Mouse (Mus musculus) neural tube, embryonic 12.5 days (tissue): ENCODE results near the gene Cdc5l. TPM values are rescaled to one million over a fixed set of nuclear protein-coding genes. Genes with fewer than 3 reads are reported as not detected.
A peak's percentile ranks its signal among the peaks of the same experiment; 100 is the strongest.
"Not testable (repeated sequence)": the region's sequence is repeated elsewhere in the genome, so short reads cannot be mapped to it uniquely, and the experiment has no call there.

ENCODE experiments used
- ATAC-seq: fragments of 200-750 bp; cut with Nextera tagmentation; 2 replicates; pipeline ENCODE4 v1.8.0; 2017; ENCODE audit warnings: low read depth, mild to moderate bottlenecking, moderate TSS enrichment, moderate library complexity; ENCODE audit not compliant: low FRiP score
- H3K27ac ChIP-seq: fragments of 300-500 bp; sonication (generic); 2 replicates; pipeline ENCODE4 v1.5.1; 2016
- H3K27me3 ChIP-seq: fragments of 300-500 bp; sonication (generic); replicated peaks from 2 replicates; pipeline ENCODE4 v1.6.1; 2016; ENCODE audit warnings: mild to moderate bottlenecking
- H3K36me3 ChIP-seq: fragments of 300-500 bp; sonication (generic); 2 replicates; pipeline ENCODE4 v1.6.1; 2016; ENCODE audit warnings: mild to moderate bottlenecking
- H3K4me1 ChIP-seq: fragments of 300-500 bp; sonication (generic); 2 replicates; pipeline ENCODE4 v1.6.1; 2016
- H3K4me2 ChIP-seq: fragments of 300-500 bp; sonication (generic); replicated peaks from 2 replicates; pipeline ENCODE4 v1.6.1; 2016; ENCODE audit warnings: mild to moderate bottlenecking
- H3K4me3 ChIP-seq: fragments of 300-500 bp; sonication (generic); 2 replicates; pipeline ENCODE4 v1.5.1; 2016
- H3K9ac ChIP-seq: fragments of 300-500 bp; sonication (generic); 2 replicates; pipeline ENCODE4 v1.6.1; 2016; ENCODE audit warnings: mild to moderate bottlenecking
- H3K9me3 ChIP-seq: fragments of 300-500 bp; sonication (generic); 2 replicates; pipeline ENCODE4 v1.6.1; 2016; ENCODE audit warnings: mild to moderate bottlenecking
- WGBS: fragments of 180-500 bp; shearing (Covaris S2); methylation state at CpG from one replicate; pipeline ENCODE4 v1.1.7; 2016; 5-methylcytosine and 5-hydroxymethylcytosine counted together
- polyA plus RNA-seq: library from polyadenylated mRNA; unstranded; fragments of >200 nt; fragmentation: Nextera tagmentation; extraction: Ambion mirVana; gene quantifications from 2 replicates; pipeline ENCODE4 v1.2.1, GENCODE M21; 2016

The Cdc5l gene
- polyA plus RNA-seq, 1 experiment from 2014 or later = 71.8 TPM

DNA sequence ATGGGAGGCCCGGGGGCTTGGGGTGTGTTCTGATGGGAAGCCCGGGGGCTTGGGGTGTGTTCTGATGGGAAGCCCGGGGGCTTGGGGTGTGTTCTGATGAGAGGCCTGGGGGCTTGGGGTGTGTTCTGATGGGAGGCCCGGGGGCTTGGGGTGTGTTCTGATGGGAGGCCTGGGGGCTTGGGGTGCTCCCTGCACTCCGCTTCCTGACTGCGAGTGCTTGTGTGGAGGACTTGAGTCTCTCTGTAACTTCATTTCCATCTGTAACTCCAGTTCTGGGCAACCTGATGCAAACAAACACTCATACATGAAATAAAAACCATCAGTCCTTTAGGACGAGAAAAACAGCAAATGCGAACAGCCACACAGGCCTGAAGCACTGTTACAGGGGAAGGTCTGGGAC is 25.5 kb upstream of the Cdc5l start:
- no peak for ATAC-seq
- Histone ChIP-seq H3K4me1 (peaks cover 11% of the 10 kb centered on the region), H3K4me2 (no peak overlapping the region), H3K9me3 (no peaks in the 10 kb centered on the region), H3K36me3 (no peaks in the 10 kb centered on the region), H3K9ac (no peak overlapping the region), H3K27me3 (no peaks in the 10 kb centered on the region), H3K27ac (no peak overlapping the region), H3K4me3 (no peak overlapping the region)
- WGBS = 92% methylated on average over 8 of the region's 8 CpGs

DNA sequence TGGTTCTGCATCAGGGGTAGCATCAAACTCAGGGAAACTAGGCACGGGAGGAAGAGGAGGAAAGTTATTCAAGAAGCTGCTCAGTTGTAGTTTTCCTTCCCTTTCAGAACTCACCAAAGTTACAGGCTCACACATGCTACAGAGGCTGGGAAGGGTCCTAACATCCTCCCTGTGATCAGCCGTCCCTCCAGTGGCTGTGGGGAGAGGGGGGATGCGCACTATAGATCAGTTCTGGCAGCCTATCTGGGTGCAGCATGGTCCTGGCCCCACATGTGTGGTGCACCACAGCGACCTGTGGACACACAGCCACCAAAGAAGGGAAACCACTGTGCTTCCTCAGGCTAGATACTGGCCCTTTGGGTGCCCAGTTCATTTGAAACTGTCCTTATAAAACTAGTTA is 25.0 kb upstream of the Cdc5l start:
- Histone ChIP-seq H3K36me3 (no peaks in the 10 kb centered on the region), H3K27me3 (no peaks in the 10 kb centered on the region), H3K27ac (no peak overlapping the region), H3K9ac (no peak overlapping the region), H3K4me2 (no peak overlapping the region), H3K4me3 (no peak overlapping the region), H3K4me1 (peaks cover 11% of the 10 kb centered on the region), H3K9me3 (no peaks in the 10 kb centered on the region)
- 86% methylated on average over 4 of the region's 4 CpGs for WGBS
- ATAC-seq = no peak

DNA sequence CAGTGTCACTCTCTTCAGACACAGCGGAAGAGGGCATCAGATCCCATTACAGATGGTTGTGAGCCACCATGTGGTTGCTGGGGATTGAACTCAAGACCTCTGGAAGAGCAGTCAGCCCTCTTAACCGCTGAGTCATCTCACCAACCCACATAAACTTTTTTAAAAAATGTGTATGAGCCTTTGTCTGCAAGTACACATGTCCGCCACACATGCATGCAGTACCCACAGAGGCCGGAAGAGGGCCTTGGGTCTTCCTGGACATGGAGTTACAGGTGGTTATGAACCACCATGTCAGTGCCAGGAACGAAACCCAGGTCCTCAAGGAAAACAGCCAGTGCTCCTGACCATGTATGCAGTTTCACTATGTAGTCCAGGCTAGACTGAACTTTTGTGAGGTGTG is 23.9 kb upstream of the Cdc5l start:
- H3K27ac ChIP-seq = no peak overlapping the region
- peaks cover 11% of the 10 kb centered on the region for H3K4me1 ChIP-seq
- no peaks in the 10 kb centered on the region for H3K9me3 ChIP-seq
- no peak overlapping the region for H3K4me2 ChIP-seq
- WGBS = 94% methylated on average over 5 of the region's 5 CpGs
- H3K36me3 ChIP-seq = no peaks in the 10 kb centered on the region
- no peak overlapping the region for H3K4me3 ChIP-seq
- ATAC-seq = no peak
- H3K27me3 ChIP-seq = no peaks in the 10 kb centered on the region
- no peak overlapping the region for H3K9ac ChIP-seq

DNA sequence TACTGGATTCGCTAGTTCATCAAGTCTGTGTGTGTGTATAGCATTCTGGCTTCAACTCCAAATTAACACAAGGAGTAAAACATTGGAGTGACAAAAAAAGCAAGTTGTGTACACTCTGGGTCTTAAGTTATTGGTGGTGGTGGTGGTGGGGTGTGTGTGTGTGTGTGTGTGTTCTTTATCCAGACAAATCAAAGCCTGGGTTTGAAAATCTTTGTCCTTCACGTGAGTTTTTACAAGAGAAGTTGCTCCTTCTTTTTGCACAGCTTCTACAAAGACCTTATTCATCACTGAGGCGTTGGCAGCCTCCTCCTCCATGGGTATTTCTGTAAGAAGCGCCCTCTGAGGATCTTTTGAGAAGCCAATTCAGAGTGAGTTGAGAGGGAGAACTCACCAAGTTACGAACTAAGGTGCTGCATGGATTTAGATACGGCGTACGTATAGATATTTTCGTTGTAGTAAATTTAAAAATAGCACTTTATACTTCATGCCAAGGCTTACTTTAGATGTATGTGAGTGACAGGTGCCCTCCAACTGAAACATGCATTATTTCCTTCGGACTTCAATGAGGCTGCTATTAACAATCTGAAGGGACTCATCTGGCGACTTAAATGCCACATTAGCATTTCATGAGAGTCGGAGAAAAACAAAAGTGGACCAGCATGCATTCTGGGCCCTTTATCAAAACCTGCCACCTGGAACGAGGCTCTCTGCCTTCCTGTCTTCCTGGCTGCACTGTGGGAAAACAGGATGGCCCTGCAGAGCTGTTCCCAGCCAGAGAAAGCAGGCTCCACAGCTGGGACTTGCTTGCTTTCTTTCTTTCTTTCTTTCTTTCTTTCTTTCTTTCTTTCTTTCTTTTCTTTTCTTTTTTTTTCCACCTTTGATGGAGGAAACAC is 23.0 kb upstream of the Cdc5l start:
- Histone ChIP-seq H3K4me3 (no peak overlapping the region), H3K27me3 (no peaks in the 10 kb centered on the region), H3K9ac (no peak overlapping the region), H3K4me2 (peak overlapping the region; percentile 22; the same call in 1 of the 2 replicates), H3K4me1 (peaks cover 11% of the 10 kb centered on the region), H3K36me3 (no peaks in the 10 kb centered on the region), H3K9me3 (no peaks in the 10 kb centered on the region), H3K27ac (no peak overlapping the region)
- 0 out of 2 replicates have a peak, but pooled peaks have one; percentile 53 for ATAC-seq
- WGBS = 51% methylated on average over 13 of the region's 13 CpGs

GRCm38 (mm10) chr17:45455783-45456182 is 22.2 kb upstream of the Cdc5l start:
- WGBS = 91% methylated on average over 9 of the region's 9 CpGs

GRCm38 (mm10) chr17:45454794-45455193 is 21.3 kb upstream of the Cdc5l start:
- Histone ChIP-seq H3K36me3 (no peaks in the 10 kb centered on the region), H3K27me3 (no peaks in the 10 kb centered on the region), H3K27ac (no peak overlapping the region), H3K4me3 (no peak overlapping the region), H3K4me2 (no peak overlapping the region), H3K4me1 (peaks cover 11% of the 10 kb centered on the region), H3K9ac (no peak overlapping the region), H3K9me3 (no peaks in the 10 kb centered on the region)
- WGBS = 94% methylated on average over 2 of the region's 2 CpGs
- no peak for ATAC-seq

More at GRCm38 (mm10) chr17:45455783-45456182, 22.2 kb upstream of the Cdc5l start:
- H3K9ac ChIP-seq, H3K4me3 ChIP-seq, H3K27ac ChIP-seq, H3K27me3 ChIP-seq, ATAC-seq, H3K36me3 ChIP-seq, H3K4me2 ChIP-seq, H3K9me3 ChIP-seq: not testable (repeated sequence)
- H3K4me1 ChIP-seq = peaks cover 11% of the 10 kb centered on the region

DNA sequence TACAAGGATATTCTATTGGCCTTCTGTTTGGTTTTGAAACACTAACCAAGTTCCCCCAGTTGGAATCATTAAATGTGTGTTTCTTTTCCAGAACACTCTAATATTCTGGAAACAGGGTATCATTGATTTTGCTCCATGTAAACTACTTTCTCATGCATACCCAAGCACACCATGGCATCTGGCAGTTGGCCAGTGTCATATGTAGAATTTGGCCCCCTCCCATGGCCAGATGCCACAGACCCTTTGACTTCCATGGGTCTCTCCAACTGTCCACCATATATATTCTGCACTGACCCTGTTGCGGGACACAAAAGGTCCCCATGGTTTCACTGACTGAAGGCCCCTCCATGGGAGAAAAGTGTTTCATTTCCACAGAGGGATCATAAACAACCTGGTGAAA is 18.7 kb upstream of the Cdc5l start:
- H3K4me2 ChIP-seq = no peak overlapping the region
- WGBS = 93% methylated on average over 1 of the region's 1 CpGs

GRCm38 (mm10) chr17:45450153-45450552 is 16.6 kb upstream of the Cdc5l start:
- Histone ChIP-seq H3K4me2 (no peak overlapping the region), H3K4me3 (no peak overlapping the region), H3K36me3 (0 out of 2 replicates have a peak, but pooled peaks cover 9% of the 10 kb centered on the region), H3K4me1 (no peaks in the 10 kb centered on the region), H3K9ac (no peak overlapping the region), H3K27me3 (no peaks in the 10 kb centered on the region), H3K27ac (no peak overlapping the region), H3K9me3 (no peaks in the 10 kb centered on the region)
- no peak for ATAC-seq
- 93% methylated on average over 6 of the region's 6 CpGs for WGBS

More for the DNA sequence above, 18.7 kb upstream of the Cdc5l start:
- no peak for ATAC-seq
- no peak overlapping the region for H3K9ac ChIP-seq
- H3K36me3 ChIP-seq = 0 out of 2 replicates have a peak, but pooled peaks cover 9% of the 10 kb centered on the region
- peaks cover 11% of the 10 kb centered on the region for H3K4me1 ChIP-seq
- H3K27me3 ChIP-seq = no peaks in the 10 kb centered on the region
- H3K27ac ChIP-seq = no peak overlapping the region
- H3K9me3 ChIP-seq = no peaks in the 10 kb centered on the region
- H3K4me3 ChIP-seq = no peak overlapping the region

GRCm38 (mm10) chr17:45449586-45449985 is 16.0 kb upstream of the Cdc5l start:
- H3K27ac ChIP-seq = no peak overlapping the region

GRCm38 (mm10) chr17:45447063-45447462 is 13.5 kb upstream of the Cdc5l start:
- Histone ChIP-seq H3K9me3 (no peaks in the 10 kb centered on the region), H3K4me2 (no peak overlapping the region), H3K4me3 (no peak overlapping the region), H3K36me3 (0 out of 2 replicates have a peak, but pooled peaks cover 9% of the 10 kb centered on the region), H3K27me3 (no peaks in the 10 kb centered on the region), H3K4me1 (no peaks in the 10 kb centered on the region), H3K9ac (no peak overlapping the region), H3K27ac (no peak overlapping the region)
- WGBS = 97% methylated on average over 2 of the region's 2 CpGs
- ATAC-seq = no peak

More at GRCm38 (mm10) chr17:45449586-45449985, 16.0 kb upstream of the Cdc5l start:
- no peaks in the 10 kb centered on the region for H3K4me1 ChIP-seq
- no peak for ATAC-seq
- 0 out of 2 replicates have a peak, but pooled peaks cover 9% of the 10 kb centered on the region for H3K36me3 ChIP-seq
- H3K4me2 ChIP-seq = no peak overlapping the region
- no peak overlapping the region for H3K9ac ChIP-seq
- H3K27me3 ChIP-seq = no peaks in the 10 kb centered on the region
- WGBS = 95% methylated on average over 8 of the region's 8 CpGs
- H3K9me3 ChIP-seq = no peaks in the 10 kb centered on the region
- no peak overlapping the region for H3K4me3 ChIP-seq

DNA sequence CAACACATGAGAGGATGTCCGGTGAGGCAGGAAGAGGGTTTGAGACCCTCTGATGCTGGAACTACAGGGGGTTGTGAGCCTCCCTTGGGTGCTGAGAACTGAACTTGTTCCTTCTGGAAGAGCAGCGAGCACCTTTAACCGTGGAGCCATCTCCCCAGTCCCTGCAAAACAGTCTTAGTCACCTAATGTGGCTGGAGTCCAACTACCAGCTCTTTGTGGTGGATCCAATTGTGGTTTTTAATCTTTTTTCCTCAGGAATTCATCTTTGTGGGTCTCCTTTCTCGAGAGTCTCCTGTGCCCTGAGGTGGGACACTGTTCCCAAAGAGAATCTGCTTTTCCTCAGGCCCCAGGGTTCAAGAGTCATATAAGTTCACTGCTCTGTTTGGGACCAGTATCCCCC is 12.4 kb upstream of the Cdc5l start:
- H3K27me3 ChIP-seq = no peaks in the 10 kb centered on the region
- no peak for ATAC-seq
- 88% methylated on average over 4 of the region's 4 CpGs for WGBS
- peaks cover 12% of the 10 kb centered on the region; the same call in 1 of the 2 replicates for H3K36me3 ChIP-seq
- H3K27ac ChIP-seq = no peak overlapping the region
- H3K9ac ChIP-seq = no peak overlapping the region
- no peaks in the 10 kb centered on the region for H3K9me3 ChIP-seq
- no peaks in the 10 kb centered on the region for H3K4me1 ChIP-seq
- H3K4me3 ChIP-seq = no peak overlapping the region
- H3K4me2 ChIP-seq = no peak overlapping the region

DNA sequence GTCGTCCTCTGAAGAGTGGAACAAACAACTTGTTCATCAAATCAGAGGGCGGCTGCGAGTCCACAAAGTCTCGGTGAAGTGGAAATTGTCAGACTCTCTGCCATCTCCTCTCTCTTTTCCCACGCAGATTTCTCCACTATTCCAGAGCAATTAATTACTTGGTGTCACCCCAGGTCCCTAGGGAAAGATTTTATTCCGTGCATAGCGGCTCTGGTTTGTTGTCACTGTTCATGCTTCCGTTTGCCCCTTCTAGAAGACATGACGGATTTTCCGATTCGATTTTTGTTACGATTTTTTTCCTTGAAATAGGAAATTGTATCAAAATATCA is 689 bp upstream of the Cdc5l start:
- H3K36me3 ChIP-seq = peaks cover 5% of the 10 kb centered on the region; the same call in 1 of the 2 replicates
- H3K9ac ChIP-seq = peak overlapping the region; percentile 85
- 10% methylated on average over 12 of the region's 12 CpGs for WGBS
- no peaks in the 10 kb centered on the region for H3K9me3 ChIP-seq
- no peak overlapping the region for H3K27ac ChIP-seq
- H3K4me2 ChIP-seq = peak overlapping the region; percentile 89
- H3K4me3 ChIP-seq = peak overlapping the region; percentile 88
- no peak; the same call in 1 of the 2 replicates for ATAC-seq
- H3K27me3 ChIP-seq = no peaks in the 10 kb centered on the region
- peaks cover 18% of the 10 kb centered on the region for H3K4me1 ChIP-seq
